Mouse (Mus musculus): ENCODE results near the gene Sim1. TPM values are rescaled to one million over a fixed set of nuclear protein-coding genes. Genes with fewer than 3 reads are reported as not detected.

Gene Sim1
- polyA plus RNA-seq, 1 experiment from 2014 or later, result not detected

- H3K9ac ChIP-seq (replicated peaks), result no peak overlapping the region
- peaks cover 3% of the 10 kb centered on the region; the same call in 1 of the 2 replicates for H3K4me1 ChIP-seq (ENCODE audit: insufficient read depth)
- H3K4me2 ChIP-seq (ENCODE audit: low read depth, low read length), result no peak overlapping the region
- WGBS (ENCODE audit: insufficient replicate concordance), result 15% methylated on average over 29 of the region's 29 CpGs
- DNase-seq (no peak), ATAC-seq (no peak)
- no peak for TF ChIP-seq CTCF (IDR thresholded peaks at IDR 0.05; ENCODE audit: low read depth)
- no peak for TF ChIP-seq EP300 (IDR thresholded peaks at IDR 0.05; ENCODE audit: low read depth)
- H3K27ac ChIP-seq (ENCODE audit: low read depth), result no peak overlapping the region
- H3K36me3 ChIP-seq (replicated peaks; ENCODE audit: insufficient read depth, low read length), result no peaks in the 10 kb centered on the region
- H3K4me3 ChIP-seq (ENCODE audit: low read depth, low read length), result no peak overlapping the region
- peaks cover 94% of the 10 kb centered on the region for H3K27me3 ChIP-seq (ENCODE audit: insufficient read depth, low read length)
- H3K9me3 ChIP-seq (ENCODE audit: low read length), result no peaks in the 10 kb centered on the region
These were observed 10.5 kb downstream of the Sim1 start for GRCm38 (mm10) chr10:50904764-50905701.

GRCm38 (mm10) chr10:50910400-50910799 is 15.8 kb downstream of the Sim1 start:
- ATAC-seq, result no peak

GRCm38 (mm10) chr10:50910861-50911410 is 16.4 kb downstream of the Sim1 start:
- H3K9me3 ChIP-seq (ENCODE audit: low read length), result no peaks in the 10 kb centered on the region
- TF ChIP-seq CTCF (IDR thresholded peaks at IDR 0.05; ENCODE audit: low read depth), result no peak
- TF ChIP-seq EP300 (IDR thresholded peaks at IDR 0.05; ENCODE audit: low read depth), result no peak
- H3K36me3 ChIP-seq (replicated peaks; ENCODE audit: insufficient read depth, low read length), result no peaks in the 10 kb centered on the region
- DNase-seq, result no peak
- 7% methylated on average over 12 of the region's 12 CpGs for WGBS (ENCODE audit: insufficient replicate concordance)
- no peak overlapping the region for H3K27ac ChIP-seq (ENCODE audit: low read depth)
- H3K4me1 ChIP-seq (ENCODE audit: insufficient read depth), result no peaks in the 10 kb centered on the region
- H3K4me3 ChIP-seq (ENCODE audit: low read depth, low read length), result peak overlapping the region; percentile 9; the same call in 1 of the 2 replicates
- H3K27me3 ChIP-seq (ENCODE audit: insufficient read depth, low read length), result peaks cover 63% of the 10 kb centered on the region
- H3K4me2 ChIP-seq (ENCODE audit: low read depth, low read length), result peak overlapping the region; percentile 13; the same call in 1 of the 2 replicates
- ATAC-seq, result no peak
- no peak overlapping the region for H3K9ac ChIP-seq (replicated peaks)

More at GRCm38 (mm10) chr10:50910400-50910799, 15.8 kb downstream of the Sim1 start:
- no peak for DNase-seq
- H3K4me1 ChIP-seq (ENCODE audit: insufficient read depth), result no peaks in the 10 kb centered on the region
- 2% methylated on average over 16 of the region's 16 CpGs for WGBS (ENCODE audit: insufficient replicate concordance)
- peak overlapping the region; percentile 13; the same call in 1 of the 2 replicates for H3K4me2 ChIP-seq (ENCODE audit: low read depth, low read length)
- H3K4me3 ChIP-seq (ENCODE audit: low read depth, low read length), result peak overlapping the region; percentile 9; the same call in 1 of the 2 replicates
- no peaks in the 10 kb centered on the region for H3K9me3 ChIP-seq (ENCODE audit: low read length)
- peaks cover 68% of the 10 kb centered on the region for H3K27me3 ChIP-seq (ENCODE audit: insufficient read depth, low read length)
- H3K36me3 ChIP-seq (replicated peaks; ENCODE audit: insufficient read depth, low read length), result no peaks in the 10 kb centered on the region
- H3K27ac ChIP-seq (ENCODE audit: low read depth), result no peak overlapping the region
- no peak overlapping the region for H3K9ac ChIP-seq (replicated peaks)
- TF ChIP-seq CTCF (IDR thresholded peaks at IDR 0.05; ENCODE audit: low read depth) (no peak), EP300 (IDR thresholded peaks at IDR 0.05; ENCODE audit: low read depth) (no peak)

GRCm38 (mm10) chr10:50915607-50916006 is 21.1 kb downstream of the Sim1 start:
- Histone ChIP-seq H3K4me2 (ENCODE audit: low read depth, low read length) (no peak overlapping the region), H3K4me1 (ENCODE audit: insufficient read depth) (no peaks in the 10 kb centered on the region), H3K27me3 (ENCODE audit: insufficient read depth, low read length) (peaks cover 22% of the 10 kb centered on the region), H3K27ac (ENCODE audit: low read depth) (no peak overlapping the region), H3K4me3 (ENCODE audit: low read depth, low read length) (no peak overlapping the region), H3K9ac (replicated peaks) (no peak overlapping the region), H3K36me3 (replicated peaks; ENCODE audit: insufficient read depth, low read length) (no peaks in the 10 kb centered on the region), H3K9me3 (ENCODE audit: low read length) (no peaks in the 10 kb centered on the region)
- DNase-seq (no peak), ATAC-seq (no peak)
- 40% methylated on average over 2 of the region's 2 CpGs for WGBS (ENCODE audit: insufficient replicate concordance)
- TF ChIP-seq CTCF (IDR thresholded peaks at IDR 0.05; ENCODE audit: low read depth) (peak; percentile 33), EP300 (IDR thresholded peaks at IDR 0.05; ENCODE audit: low read depth) (no peak)

GRCm38 (mm10) chr10:50929281-50929680 is 34.7 kb downstream of the Sim1 start:
- no peak overlapping the region for H3K4me2 ChIP-seq (ENCODE audit: low read depth, low read length)
- H3K4me3 ChIP-seq (ENCODE audit: low read depth, low read length), result no peak overlapping the region
- 64% methylated on average over 5 of the region's 5 CpGs for WGBS (ENCODE audit: insufficient replicate concordance)
- H3K27ac ChIP-seq (ENCODE audit: low read depth), result no peak overlapping the region
- no peak overlapping the region for H3K9ac ChIP-seq (replicated peaks)
- H3K36me3 ChIP-seq (replicated peaks; ENCODE audit: insufficient read depth, low read length), result no peaks in the 10 kb centered on the region
- no peaks in the 10 kb centered on the region for H3K27me3 ChIP-seq (ENCODE audit: insufficient read depth, low read length)
- no peak for DNase-seq
- H3K9me3 ChIP-seq (ENCODE audit: low read length), result no peaks in the 10 kb centered on the region
- H3K4me1 ChIP-seq (ENCODE audit: insufficient read depth), result no peaks in the 10 kb centered on the region
- ATAC-seq, result no peak
- TF ChIP-seq EP300 (IDR thresholded peaks at IDR 0.05; ENCODE audit: low read depth), result no peak
- TF ChIP-seq CTCF (IDR thresholded peaks at IDR 0.05; ENCODE audit: low read depth), result no peak

GRCm38 (mm10) chr10:50935673-50936072 is 41.1 kb downstream of the Sim1 start:
- H3K9ac ChIP-seq (replicated peaks), result no peak overlapping the region
- no peak overlapping the region for H3K27ac ChIP-seq (ENCODE audit: low read depth)
- H3K27me3 ChIP-seq (ENCODE audit: insufficient read depth, low read length), result no peaks in the 10 kb centered on the region
- ATAC-seq, result no peak
- TF ChIP-seq EP300 (IDR thresholded peaks at IDR 0.05; ENCODE audit: low read depth), result no peak
- TF ChIP-seq CTCF (IDR thresholded peaks at IDR 0.05; ENCODE audit: low read depth), result no peak
- no peaks in the 10 kb centered on the region for H3K36me3 ChIP-seq (replicated peaks; ENCODE audit: insufficient read depth, low read length)
- no peak overlapping the region for H3K4me3 ChIP-seq (ENCODE audit: low read depth, low read length)
- H3K9me3 ChIP-seq (ENCODE audit: low read length), result no peaks in the 10 kb centered on the region
- no peaks in the 10 kb centered on the region for H3K4me1 ChIP-seq (ENCODE audit: insufficient read depth)
- no peak for DNase-seq
- no peak overlapping the region for H3K4me2 ChIP-seq (ENCODE audit: low read depth, low read length)

Data from liver, postnatal 0 days (tissue).